Mouse (Mus musculus): ENCODE results near the gene Gm20489.

Gene Gm20489

DNA sequence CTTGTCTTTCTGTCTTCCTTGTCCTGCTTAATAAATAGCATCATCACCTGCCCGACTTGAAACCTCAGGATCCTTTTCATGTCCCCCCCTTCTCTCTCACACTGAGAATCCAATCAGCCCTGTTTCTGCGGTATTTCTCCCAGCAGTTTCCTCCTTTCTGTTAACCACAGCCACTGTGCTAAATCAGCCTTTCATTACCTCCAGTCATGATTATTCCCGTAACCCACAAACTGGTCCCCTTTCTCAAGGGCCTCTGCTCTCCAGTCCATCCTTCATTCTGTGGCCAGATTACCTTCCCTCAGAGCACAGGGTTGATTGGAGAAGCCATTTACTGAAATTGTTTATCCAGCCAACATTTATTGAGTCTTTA is at the start of gene Gm20489:
Gene Gm20489, minus strand, starts transcription at position 269 of the 370 bp plus-strand sequence.
- no peak for DNase-seq (ENCODE audit: low read depth)

GRCm38 (mm10) chrX:101313625-101314359 is 45.0 kb upstream of the Gm20489 start:
- DNase-seq (ENCODE audit: low read depth), result no peak

DNA sequence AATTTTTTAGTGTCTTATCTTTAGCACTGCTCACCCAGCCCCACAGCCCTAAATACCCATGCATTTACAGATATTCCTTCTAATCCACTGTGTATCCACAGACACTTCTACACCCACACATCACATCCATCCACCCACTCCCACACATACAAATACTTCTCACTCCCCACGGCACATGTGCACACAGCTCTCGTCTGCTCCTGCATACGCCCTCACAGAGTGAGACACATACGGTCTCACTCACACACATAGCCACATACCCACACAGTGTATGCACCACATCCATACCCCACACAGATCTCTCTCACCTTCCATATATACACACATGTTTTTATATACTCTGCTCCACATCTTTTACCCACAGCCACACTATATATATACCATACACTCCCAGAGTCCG is 40.5 kb upstream of the Gm20489 start:
- DNase-seq (ENCODE audit: low read depth), result no peak

GRCm38 (mm10) chrX:101304646-101305045 is 35.8 kb upstream of the Gm20489 start:
- DNase-seq (ENCODE audit: low read depth), result no peak

GRCm38 (mm10) chrX:101301654-101302053 is 32.8 kb upstream of the Gm20489 start:
- no peak for DNase-seq (ENCODE audit: low read depth)

DNA sequence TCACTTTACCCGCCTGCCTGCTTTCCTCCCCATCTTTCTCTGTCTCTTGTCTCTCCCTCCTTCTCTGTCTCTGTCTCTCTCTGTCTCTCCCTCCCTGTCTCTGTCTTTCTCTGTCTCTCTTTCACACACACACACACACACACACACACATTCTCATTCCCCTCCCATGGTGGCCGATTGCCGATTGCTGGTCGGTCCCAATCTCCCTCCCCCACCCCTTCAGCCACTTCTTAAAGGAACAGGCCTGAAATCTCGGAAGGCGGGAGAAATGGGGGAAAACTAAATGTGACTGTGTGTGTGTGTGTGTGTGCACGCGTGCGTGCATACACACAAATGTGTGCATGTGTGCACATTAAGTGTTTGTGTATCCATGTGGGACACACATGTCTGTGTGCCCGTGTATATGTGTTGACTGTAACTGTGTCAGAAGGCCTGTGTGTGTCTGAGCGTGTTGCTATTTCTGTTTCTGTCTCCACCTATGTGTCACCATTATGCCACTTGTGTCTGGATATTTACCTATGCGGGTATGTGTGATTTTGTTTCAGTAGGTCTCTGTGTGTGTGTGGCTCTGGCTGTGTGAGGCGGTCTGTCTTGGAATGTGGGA is 31.7 kb upstream of the Gm20489 start:
- no peak for DNase-seq (ENCODE audit: low read depth)

DNA sequence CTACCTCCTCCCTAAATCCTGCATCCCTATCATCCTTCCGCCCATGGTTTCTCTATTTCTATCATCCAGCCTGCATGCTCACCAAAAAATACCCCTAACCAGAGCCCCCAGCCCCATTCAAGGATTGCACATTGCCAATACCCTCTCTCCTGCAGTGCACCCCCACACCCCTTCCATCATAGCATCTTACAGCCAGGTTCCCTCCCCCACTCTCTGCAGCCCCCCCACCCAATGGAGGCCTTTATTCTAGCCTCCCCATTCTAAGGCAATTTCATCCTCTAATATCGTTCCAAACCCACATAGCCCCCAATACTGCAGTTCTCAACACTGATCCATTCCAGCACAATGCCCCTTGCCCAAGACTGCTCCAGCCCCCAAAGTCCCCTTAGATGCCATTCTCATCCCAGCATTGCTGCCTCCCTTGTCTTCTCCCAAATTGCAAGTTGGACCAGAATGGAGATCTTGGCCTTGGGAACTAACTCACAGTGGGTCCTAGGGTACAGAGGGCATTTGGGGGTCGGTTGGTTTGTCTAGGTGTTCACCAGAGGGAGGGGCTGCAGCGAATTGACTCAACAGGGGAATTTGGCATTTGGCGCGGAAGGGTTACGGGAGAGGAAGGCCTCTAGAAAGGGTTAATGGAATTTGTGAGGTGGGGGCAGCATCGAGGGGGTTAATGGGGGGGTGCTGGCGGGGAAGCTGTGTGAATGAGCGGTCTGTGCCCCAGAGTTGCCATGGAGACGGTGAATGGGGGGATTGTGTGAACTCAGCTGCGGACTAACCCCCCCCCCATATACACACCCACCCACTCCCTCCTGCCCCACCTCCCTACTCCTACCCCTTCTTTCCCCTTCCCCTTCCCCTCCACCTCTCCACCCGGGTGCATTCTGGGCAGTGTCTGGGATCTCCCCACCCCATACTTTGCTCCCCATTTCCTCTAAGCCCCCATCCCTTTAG is 30.9 kb upstream of the Gm20489 start:
- no peak for DNase-seq (ENCODE audit: low read depth)

DNA sequence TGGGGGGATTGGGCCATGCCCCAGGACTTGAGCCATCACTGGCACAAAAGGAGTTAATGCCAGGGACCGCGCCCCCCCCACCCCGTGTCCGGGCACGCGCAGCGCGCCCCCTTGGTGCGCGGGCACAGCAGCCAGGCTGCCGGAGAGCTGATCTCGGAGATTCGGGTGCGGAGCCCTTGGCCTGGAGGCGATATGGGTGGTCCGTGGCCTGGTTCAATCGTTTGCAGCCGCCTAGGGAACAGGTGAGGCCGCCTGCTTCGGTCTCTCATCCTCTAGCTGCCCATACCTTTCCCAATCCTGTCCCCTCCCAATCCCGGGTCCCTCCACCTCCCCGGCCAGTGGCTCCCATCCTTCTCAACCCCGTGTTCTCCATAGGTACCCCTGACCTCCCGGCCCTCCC is 30.2 kb upstream of the Gm20489 start, which contains the start of gene Nlgn3:
Gene Nlgn3, plus strand, starts transcription at position 114 of the 400 bp plus-strand sequence.
- no peak for DNase-seq (ENCODE audit: low read depth)

GRCm38 (mm10) chrX:101290111-101290510 is 21.3 kb upstream of the Gm20489 start:
- DNase-seq (ENCODE audit: low read depth), result no peak

DNA sequence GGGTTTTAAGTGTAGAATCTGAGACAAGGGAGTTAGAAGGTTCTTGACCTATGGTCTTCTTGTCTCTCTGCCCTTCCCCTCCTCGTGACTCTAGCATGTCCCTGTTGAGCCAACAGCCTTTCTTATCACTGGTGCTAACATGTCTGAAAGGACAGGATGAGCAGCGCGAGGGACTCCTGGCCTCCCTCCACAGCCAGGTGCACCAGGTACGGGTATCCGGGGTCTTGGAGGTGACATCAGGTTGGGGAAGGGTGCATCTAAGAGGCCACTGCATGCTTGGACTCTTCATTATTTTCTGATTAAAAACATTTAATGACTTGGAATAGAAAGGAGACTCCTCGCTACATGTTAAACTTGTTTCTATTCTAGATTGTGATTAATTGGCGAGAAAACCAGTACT is 20.2 kb upstream of the Gm20489 start:
- DNase-seq (ENCODE audit: low read depth), result no peak

GRCm38 (mm10) chrX:101288432-101288831 is 19.6 kb upstream of the Gm20489 start:
- no peak for DNase-seq (ENCODE audit: low read depth)

- no peak for DNase-seq (ENCODE audit: low read depth)
These were observed 18.7 kb upstream of the Gm20489 start for GRCm38 (mm10) chrX:101287543-101287942.

DNA sequence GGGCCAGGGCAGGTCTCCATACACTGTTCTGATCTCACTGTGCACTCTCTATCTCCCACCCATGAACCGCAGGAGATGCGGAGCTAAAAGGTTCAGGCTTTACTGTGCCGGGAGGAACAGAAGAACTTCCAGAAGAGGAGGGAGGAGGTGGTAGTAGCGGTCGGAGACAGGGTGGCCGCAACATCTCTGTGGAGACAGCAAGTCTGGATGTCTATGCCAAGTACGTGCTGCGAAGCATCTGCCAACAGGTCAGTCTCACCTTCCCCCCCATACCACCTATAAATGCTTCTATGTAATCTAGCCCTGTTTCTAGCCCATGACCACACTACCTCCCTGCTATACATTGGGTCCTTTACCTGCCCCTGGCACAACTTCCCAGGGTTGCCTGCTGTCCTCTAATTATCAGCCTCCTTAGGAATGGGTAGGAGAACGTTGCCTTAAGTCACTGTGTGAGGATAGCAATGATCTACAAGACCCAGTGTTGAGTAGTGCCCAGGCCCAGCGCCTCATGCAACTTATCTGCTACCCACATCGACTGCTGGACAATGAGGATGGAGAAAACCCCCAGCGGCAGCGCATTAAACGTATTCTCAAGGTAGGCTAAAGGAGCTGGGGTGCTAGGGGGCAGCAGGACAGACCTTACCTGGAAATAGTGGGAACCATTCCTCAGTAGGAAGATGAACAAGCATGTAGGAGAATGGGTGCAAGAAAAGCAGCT is 17.3 kb upstream of the Gm20489 start:
- DNase-seq (ENCODE audit: low read depth), result no peak

GRCm38 (mm10) chrX:101285534-101285933 is 16.7 kb upstream of the Gm20489 start:
- peak; percentile 75 for DNase-seq (ENCODE audit: low read depth)

DNA sequence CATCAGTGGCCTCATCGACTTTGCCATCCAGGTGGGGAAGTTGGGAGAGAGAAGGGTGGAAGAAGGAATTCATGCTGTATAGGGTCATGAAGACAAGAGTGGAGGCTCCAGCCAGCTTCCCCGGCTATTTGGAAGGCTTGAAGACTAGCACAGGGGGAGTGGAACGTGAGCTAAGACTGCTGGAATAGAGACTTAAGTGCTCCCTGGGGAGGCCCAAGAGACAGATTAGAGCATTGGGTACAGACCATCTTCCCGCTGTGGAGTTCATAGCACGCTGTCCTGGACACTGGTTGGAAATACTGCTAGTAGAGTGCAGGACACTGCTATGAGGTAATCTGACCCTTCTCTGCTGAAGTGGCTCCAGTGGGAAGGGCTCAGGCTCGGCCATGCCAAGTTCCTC is 14.0 kb upstream of the Gm20489 start:
- no peak for DNase-seq (ENCODE audit: low read depth)

GRCm38 (mm10) chrX:101273875-101274738 is 5.3 kb upstream of the Gm20489 start, which contains the start of gene Med12:
TSS of gene Med12 (plus strand) at chrX:101274030.
- DNase-seq (ENCODE audit: low read depth), result peak; percentile 92

DNA sequence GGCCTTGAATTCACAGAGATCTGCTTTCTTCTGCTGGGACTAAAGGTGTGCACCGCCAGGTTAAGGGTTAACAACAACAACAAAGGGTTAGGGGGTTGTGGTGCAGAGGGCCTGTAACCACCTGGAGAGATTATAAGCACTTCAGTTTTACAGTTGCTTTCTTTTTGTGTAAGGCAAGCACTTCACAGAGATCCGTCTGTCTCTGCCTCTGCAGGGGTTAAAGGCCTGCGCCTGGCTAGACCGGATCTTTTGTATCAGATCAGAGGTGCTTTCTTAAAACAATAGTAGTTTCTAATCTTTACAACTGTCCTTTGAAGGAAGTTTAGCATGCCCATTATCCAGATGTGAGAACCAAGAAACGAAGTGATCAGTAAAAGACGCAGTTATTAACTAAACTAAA is 4.6 kb upstream of the Gm20489 start:
- no peak for DNase-seq (ENCODE audit: low read depth)

DNA sequence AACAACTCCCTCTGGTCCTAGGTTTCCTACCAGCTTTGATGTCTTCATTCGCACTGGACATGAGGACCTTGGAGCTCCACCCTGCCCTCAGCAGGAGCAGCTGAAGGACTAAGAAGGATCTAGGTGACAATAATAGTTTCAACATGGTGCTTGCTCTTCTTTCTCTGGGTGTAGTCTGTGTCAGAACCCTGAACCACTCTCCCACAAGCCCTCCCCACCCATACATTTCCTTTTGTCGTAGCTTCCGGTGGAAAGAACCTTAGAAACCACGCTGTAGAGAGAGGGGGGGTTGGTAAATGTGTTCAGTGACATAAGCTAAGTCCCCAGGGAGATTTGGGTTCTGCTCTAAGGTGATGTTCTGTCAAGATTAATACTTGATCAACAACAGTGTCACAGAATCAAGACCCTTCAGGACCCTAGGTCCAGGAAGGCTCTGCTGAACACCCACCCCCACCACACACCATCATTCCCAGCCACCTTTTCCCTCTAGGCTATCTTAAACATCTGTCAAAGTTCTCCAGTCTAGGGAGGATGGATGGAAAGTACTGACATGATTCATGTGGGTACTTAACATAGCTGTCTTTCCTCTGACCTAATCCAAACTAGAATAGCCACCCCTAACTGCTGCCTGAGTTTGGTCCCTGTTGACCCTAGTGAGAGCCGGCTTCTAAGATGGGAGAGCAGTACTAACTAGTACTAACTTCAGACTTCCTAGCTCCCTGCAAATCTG is 633 bp downstream of the Gm20489 start, which contains the start of gene Il2rg:
Gene Il2rg, minus strand, starts transcription at position 231 of the 730 bp plus-strand sequence.
- DNase-seq (ENCODE audit: low read depth), result no peak

GRCm38 (mm10) chrX:101266631-101267030 is 2.2 kb downstream of the Gm20489 start:
- DNase-seq (ENCODE audit: low read depth), result no peak

DNA sequence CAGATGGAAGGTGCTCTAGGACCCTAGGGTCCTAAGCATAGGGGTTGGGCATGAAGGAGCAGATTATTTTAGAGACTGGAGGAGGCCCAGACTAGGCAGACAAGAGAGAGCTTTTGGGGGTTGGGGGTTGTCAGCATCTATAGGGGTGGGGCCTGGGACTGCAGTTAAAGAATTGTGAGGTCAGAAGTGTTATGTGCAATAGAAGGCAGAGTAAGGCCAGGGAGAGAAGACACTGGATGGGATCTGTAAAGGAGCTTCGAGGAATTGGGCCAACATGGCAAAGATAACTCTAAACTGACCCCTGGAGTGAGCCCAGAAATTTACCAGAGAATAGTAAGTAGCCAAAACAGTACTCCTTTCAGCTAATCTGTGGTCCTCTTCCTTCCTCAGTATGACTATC is 4.9 kb downstream of the Gm20489 start, which contains the start of gene Gm614:
Gene Gm614, minus strand, starts transcription at position 101 of the 400 bp plus-strand sequence.
- no peak for DNase-seq (ENCODE audit: low read depth)
